Mouse (Mus musculus) cortical plate, adult 2 months (tissue): ENCODE results near the gene As3mt.

Experiments
- CTCF ChIP-seq: fragments of 200-500 bp; IDR thresholded peaks from 2 replicates; pipeline ENCODE4 v1.5.1; 2011; ENCODE audit warnings: mild to moderate bottlenecking, control low read depth, low read length; ENCODE audit not compliant: insufficient read depth; ENCODE audit errors: extremely low read depth
- POLR2A ChIP-seq: fragments of 200-500 bp; IDR thresholded peaks from 2 replicates; pipeline ENCODE4 v1.6.1; 2011; ENCODE audit warnings: mild to moderate bottlenecking, low read length, control low read depth; ENCODE audit not compliant: insufficient read depth; ENCODE audit errors: extremely low read depth

DNA sequence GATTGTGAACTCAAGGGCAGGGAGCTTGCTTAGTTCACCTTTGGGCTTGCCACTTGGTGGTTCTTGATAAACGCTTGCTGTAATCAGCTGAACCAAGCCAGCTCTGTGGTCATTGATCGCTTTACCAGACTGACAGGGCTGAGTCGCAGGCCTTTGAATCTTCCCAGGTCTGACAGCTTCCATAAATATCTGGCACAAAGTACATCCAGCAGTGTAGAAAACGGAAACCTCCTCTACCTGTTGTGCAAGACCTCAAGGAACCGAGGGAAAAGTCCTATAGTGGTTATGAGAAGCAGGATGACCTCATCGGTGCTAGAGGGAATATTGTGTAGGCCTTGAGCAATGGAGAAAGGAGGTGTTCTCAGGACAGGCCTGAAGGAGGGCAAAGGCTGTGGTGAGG, 77.2 kb downstream of the As3mt start:
- TF ChIP-seq POLR2A (no peak), CTCF (no peak)
